Mouse (Mus musculus) brown adipose tissue, adult 24 weeks (tissue): ENCODE results near the gene Tmcc1. TPM values are rescaled to one million over a fixed set of nuclear protein-coding genes. Genes with fewer than 3 reads are reported as not detected.
"Not testable (repeated sequence)": the region's sequence is repeated elsewhere in the genome, so short reads cannot be mapped to it uniquely, and the experiment has no call there.

Source experiments
- H3K27ac ChIP-seq: fragments of 200-500 bp; replicated peaks from 2 replicates; pipeline ENCODE4 v1.5.1; 2012; ENCODE audit warnings: low read depth, mild to moderate bottlenecking, low read length
- H3K4me1 ChIP-seq: fragments of 200-500 bp; 2 replicates; pipeline ENCODE4 v1.6.1; 2012; ENCODE audit warnings: low read length, mixed read lengths; ENCODE audit not compliant: control insufficient read depth, insufficient read depth, insufficient read length
- H3K4me3 ChIP-seq: fragments of 200-500 bp; 2 replicates; pipeline ENCODE4 v1.5.1; 2012; ENCODE audit warnings: low read depth, mild to moderate bottlenecking, low read length, moderate library complexity; ENCODE audit not compliant: insufficient read depth
- polyA plus RNA-seq: library from polyadenylated mRNA; stranded (reverse); fragments of >200 nt; gene quantifications from 2 replicates; pipeline ENCODE4 v1.2.4, GENCODE M21; 2012; ENCODE audit not compliant: missing spikeins, insufficient read depth, insufficient read length

The Tmcc1 gene
- polyA plus RNA-seq, 1 experiment: 10.9 TPM

GRCm38 (mm10) chr6:116183509-116183908, 9.8 kb downstream of the Tmcc1 start:
- Histone ChIP-seq H3K4me3 (no peak overlapping the region), H3K27ac (no peak overlapping the region), H3K4me1 (peaks cover 13% of the 10 kb centered on the region)

- Histone ChIP-seq H3K4me1 (peaks cover 10% of the 10 kb centered on the region), H3K4me3 (no peak overlapping the region), H3K27ac (peak overlapping the region; percentile 61)
Observed at GRCm38 (mm10) chr6:116180731-116181130, 12.6 kb downstream of the Tmcc1 start.

GRCm38 (mm10) chr6:116178376-116178775, 14.9 kb downstream of the Tmcc1 start:
- Histone ChIP-seq H3K4me3 (no peak overlapping the region), H3K4me1 (peaks cover 10% of the 10 kb centered on the region), H3K27ac (no peak overlapping the region)

GRCm38 (mm10) chr6:116173511-116174099, 19.7 kb downstream of the Tmcc1 start:
- H3K4me1 ChIP-seq, H3K27ac ChIP-seq, H3K4me3 ChIP-seq: not testable (repeated sequence)

- Histone ChIP-seq H3K4me1 (no peaks in the 10 kb centered on the region), H3K27ac (peak overlapping the region; percentile 11; the same call in 1 of the 2 replicates), H3K4me3 (no peak overlapping the region)
Observed at GRCm38 (mm10) chr6:116166383-116166782, 26.9 kb downstream of the Tmcc1 start.

GRCm38 (mm10) chr6:116154854-116155624, 38.2 kb downstream of the Tmcc1 start:
- no peak overlapping the region for H3K4me3 ChIP-seq
- peaks cover 10% of the 10 kb centered on the region for H3K4me1 ChIP-seq
- H3K27ac ChIP-seq: no peak overlapping the region

- H3K27ac ChIP-seq: no peak overlapping the region
- H3K4me1 ChIP-seq: peaks cover 3% of the 10 kb centered on the region
- no peak overlapping the region for H3K4me3 ChIP-seq
Observed at GRCm38 (mm10) chr6:116147386-116147785, 45.9 kb downstream of the Tmcc1 start.

GRCm38 (mm10) chr6:116141696-116142095, 51.6 kb downstream of the Tmcc1 start:
- Histone ChIP-seq H3K4me1 (no peaks in the 10 kb centered on the region; the same call in 1 of the 2 replicates), H3K4me3 (no peak overlapping the region), H3K27ac (no peak overlapping the region)

GRCm38 (mm10) chr6:116140782-116141181, 52.5 kb downstream of the Tmcc1 start:
- H3K4me1 ChIP-seq: no peaks in the 10 kb centered on the region
- H3K4me3 ChIP-seq: no peak overlapping the region
- H3K27ac ChIP-seq: no peak overlapping the region

GRCm38 (mm10) chr6:116139143-116139856, 54.0 kb downstream of the Tmcc1 start:
- Histone ChIP-seq H3K4me1 (no peaks in the 10 kb centered on the region), H3K4me3 (no peak overlapping the region), H3K27ac (no peak overlapping the region)

- H3K4me3 ChIP-seq: no peak overlapping the region
- H3K4me1 ChIP-seq: no peaks in the 10 kb centered on the region; the same call in 1 of the 2 replicates
- H3K27ac ChIP-seq: no peak overlapping the region; the same call in 1 of the 2 replicates
Observed at GRCm38 (mm10) chr6:116135971-116136632, 57.2 kb downstream of the Tmcc1 start.

- H3K27ac ChIP-seq: no peak overlapping the region
- no peaks in the 10 kb centered on the region; the same call in 1 of the 2 replicates for H3K4me1 ChIP-seq
- H3K4me3 ChIP-seq: 0 out of 2 replicates have a peak overlapping the region, but pooled peaks have one; percentile 31
Observed at GRCm38 (mm10) chr6:116133756-116134155, 59.5 kb downstream of the Tmcc1 start.

- no peaks in the 10 kb centered on the region; the same call in 1 of the 2 replicates for H3K4me1 ChIP-seq
- no peak overlapping the region for H3K27ac ChIP-seq
- no peak overlapping the region for H3K4me3 ChIP-seq
Observed at GRCm38 (mm10) chr6:116131771-116132170, 61.5 kb downstream of the Tmcc1 start.

GRCm38 (mm10) chr6:116128710-116129109, 64.6 kb downstream of the Tmcc1 start:
- no peak overlapping the region for H3K4me3 ChIP-seq
- H3K4me1 ChIP-seq: peaks cover 8% of the 10 kb centered on the region
- no peak overlapping the region for H3K27ac ChIP-seq

- peak overlapping the region; percentile 52 for H3K27ac ChIP-seq
- peaks cover 8% of the 10 kb centered on the region for H3K4me1 ChIP-seq
- H3K4me3 ChIP-seq: no peak overlapping the region
Observed at GRCm38 (mm10) chr6:116127918-116128443, 65.3 kb downstream of the Tmcc1 start.
